Mouse (Mus musculus) right cerebral cortex, postnatal 14 days (tissue): ENCODE data around the gene Il25.
A peak's percentile ranks its signal among the peaks of the same experiment; 100 is the strongest.
"Not testable (repeated sequence)": the region's sequence is repeated elsewhere in the genome, so short reads cannot be mapped to it uniquely, and the experiment has no call there.

Experiments
- DNase-seq: peaks from one replicate; pipeline ENCODE4 v3.0.0; 2022

Gene Il25

GRCm38 (mm10) chr14:54955481-54955880 lies 23.0 kb downstream of the Il25 start:
- DNase-seq: no peak

GRCm38 (mm10) chr14:54956533-54956932 lies 24.0 kb downstream of the Il25 start:
- no peak for DNase-seq

- DNase-seq: no peak
These were observed 26.0 kb downstream of the Il25 start for GRCm38 (mm10) chr14:54958503-54958902.

GRCm38 (mm10) chr14:54959197-54959596 lies 26.7 kb downstream of the Il25 start:
- no peak for DNase-seq

- DNase-seq: not testable (repeated sequence)
These were observed 27.5 kb downstream of the Il25 start for GRCm38 (mm10) chr14:54959853-54960613.

GRCm38 (mm10) chr14:54960769-54961168 lies 28.3 kb downstream of the Il25 start:
- peak; percentile 24 for DNase-seq

- no peak for DNase-seq
These were observed 29.0 kb downstream of the Il25 start for GRCm38 (mm10) chr14:54961487-54961886.

GRCm38 (mm10) chr14:54962714-54963113 lies 30.2 kb downstream of the Il25 start:
- DNase-seq: no peak

GRCm38 (mm10) chr14:54963727-54964126 lies 31.2 kb downstream of the Il25 start:
- DNase-seq: no peak

GRCm38 (mm10) chr14:54965044-54965443 lies 32.5 kb downstream of the Il25 start:
- DNase-seq: no peak

- no peak for DNase-seq
These were observed 33.1 kb downstream of the Il25 start for GRCm38 (mm10) chr14:54965631-54966030.

GRCm38 (mm10) chr14:54966320-54966977 lies 34.0 kb downstream of the Il25 start, which contains the start of gene Myh6:
Gene Myh6, minus strand, starts transcription at chr14:54966927.
- no peak for DNase-seq

GRCm38 (mm10) chr14:54967874-54968273 lies 35.4 kb downstream of the Il25 start:
- DNase-seq: no peak

- no peak for DNase-seq
These were observed 35.8 kb downstream of the Il25 start for GRCm38 (mm10) chr14:54968344-54968743.

- DNase-seq: not testable (repeated sequence)
These were observed 40.3 kb downstream of the Il25 start for GRCm38 (mm10) chr14:54972786-54973185.

GRCm38 (mm10) chr14:54974068-54974791 lies 41.7 kb downstream of the Il25 start:
- peak; percentile 38 for DNase-seq

GRCm38 (mm10) chr14:54976633-54977032 lies 44.1 kb downstream of the Il25 start, which contains the start of gene Gm17428:
Gene Gm17428, plus strand, starts transcription at chr14:54976933.
- DNase-seq: no peak

- no peak for DNase-seq
These were observed 46.2 kb downstream of the Il25 start for GRCm38 (mm10) chr14:54978664-54979063.

GRCm38 (mm10) chr14:54981934-54982333 lies 49.4 kb downstream of the Il25 start:
- no peak for DNase-seq
